Mouse (Mus musculus) limb, embryonic 10.5 days (tissue): Measurements from ENCODE around the gene Lrrfip2. TPM values are rescaled to one million over a fixed set of nuclear protein-coding genes. Genes with fewer than 3 reads are reported as not detected.

Experiments used
- DNase-seq: peaks from one replicate; pipeline ENCODE4 v3.0.0-alpha.2; 2017; ENCODE audit warnings: low spot score
- H3K27ac ChIP-seq: fragments of 300-500 bp; sonication (generic); 2 replicates; pipeline ENCODE4 v1.5.1; 2016; ENCODE audit warnings: mild to moderate bottlenecking
- H3K27me3 ChIP-seq: fragments of 300-500 bp; sonication (generic); 2 replicates; pipeline ENCODE4 v1.6.1; 2016; ENCODE audit warnings: low read depth, mild to moderate bottlenecking; ENCODE audit not compliant: poor library complexity, severe bottlenecking
- H3K36me3 ChIP-seq: fragments of 300-500 bp; sonication (generic); 2 replicates; pipeline ENCODE4 v1.6.1; 2016; ENCODE audit warnings: mild to moderate bottlenecking, moderate library complexity
- H3K4me1 ChIP-seq: fragments of 300-500 bp; sonication (generic); 2 replicates; pipeline ENCODE4 v1.6.1; 2016
- H3K4me3 ChIP-seq: fragments of 300-500 bp; sonication (generic); 2 replicates; pipeline ENCODE4 v1.5.1; 2016; ENCODE audit warnings: mild to moderate bottlenecking, moderate library complexity
- H3K9me3 ChIP-seq: fragments of 300-500 bp; sonication (generic); replicated peaks from 2 replicates; pipeline ENCODE4 v1.6.1; 2016; ENCODE audit warnings: mild to moderate bottlenecking
- WGBS: fragments of 180-500 bp; shearing (Covaris S2); methylation state at CpG from one replicate; pipeline ENCODE4 v1.1.7; 2016; 5-methylcytosine and 5-hydroxymethylcytosine counted together
- polyA plus RNA-seq: library from polyadenylated mRNA; unstranded; fragments of >200 nt; fragmentation: Nextera tagmentation; extraction: Ambion mirVana; gene quantifications from 2 replicates; pipeline ENCODE4 v1.2.1, GENCODE M21; 2016

The Lrrfip2 gene
- polyA plus RNA-seq = 38.2 and 39.7 TPM in 2 replicates

GRCm38 (mm10) chr9:111117126-111117642, at the start of gene Lrrfip2:
Gene Lrrfip2 (plus strand): TSS chr9:111117592.
- no peaks in the 10 kb centered on the region for H3K27me3 ChIP-seq
- H3K4me1 ChIP-seq = peaks cover 17% of the 10 kb centered on the region
- 0 out of 2 replicates have a peak, but pooled peaks cover 10% of the 10 kb centered on the region for H3K36me3 ChIP-seq
- peak within 1 kb of the TSS; percentile 91 for H3K27ac ChIP-seq
- no peak for DNase-seq
- WGBS = 38% methylated on average over 14 of the region's 14 CpGs
- no peaks in the 10 kb centered on the region for H3K9me3 ChIP-seq
- peak within 1 kb of the TSS; percentile 90 for H3K4me3 ChIP-seq

GRCm38 (mm10) chr9:111070546-111070961, 46.8 kb upstream of the Lrrfip2 start:
- peaks cover 33% of the 10 kb centered on the region for H3K4me1 ChIP-seq
- no peaks in the 10 kb centered on the region for H3K36me3 ChIP-seq
- H3K27me3 ChIP-seq = no peaks in the 10 kb centered on the region
- no peak overlapping the region for H3K4me3 ChIP-seq
- 23% methylated on average over 4 of the region's 4 CpGs for WGBS
- DNase-seq = peak; percentile 80
- no peaks in the 10 kb centered on the region; the same call in 1 of the 2 replicates for H3K9me3 ChIP-seq
- no peak overlapping the region for H3K27ac ChIP-seq

- Histone ChIP-seq H3K36me3 (no peaks in the 10 kb centered on the region), H3K4me1 (peaks cover 33% of the 10 kb centered on the region), H3K4me3 (no peak overlapping the region), H3K27ac (no peak overlapping the region), H3K9me3 (no peaks in the 10 kb centered on the region; the same call in 1 of the 2 replicates), H3K27me3 (no peaks in the 10 kb centered on the region)
- 69% methylated on average over 7 of the region's 7 CpGs for WGBS
- DNase-seq = no peak
Observed at GRCm38 (mm10) chr9:111072175-111072574, 45.2 kb upstream of the Lrrfip2 start.

GRCm38 (mm10) chr9:111072971-111073370, 44.4 kb upstream of the Lrrfip2 start:
- WGBS = 84% methylated on average over 4 of the region's 4 CpGs
- no peak for DNase-seq
- H3K4me1 ChIP-seq = peaks cover 33% of the 10 kb centered on the region
- H3K4me3 ChIP-seq = no peak overlapping the region
- H3K9me3 ChIP-seq = no peaks in the 10 kb centered on the region; the same call in 1 of the 2 replicates
- no peak overlapping the region for H3K27ac ChIP-seq
- H3K27me3 ChIP-seq = no peaks in the 10 kb centered on the region
- no peaks in the 10 kb centered on the region for H3K36me3 ChIP-seq

GRCm38 (mm10) chr9:111077745-111078144, 39.6 kb upstream of the Lrrfip2 start:
- H3K4me1 ChIP-seq = no peaks in the 10 kb centered on the region
- H3K9me3 ChIP-seq = no peaks in the 10 kb centered on the region; the same call in 1 of the 2 replicates
- no peak overlapping the region for H3K4me3 ChIP-seq
- no peak overlapping the region for H3K27ac ChIP-seq
- no peak for DNase-seq
- no peaks in the 10 kb centered on the region for H3K36me3 ChIP-seq
- no peaks in the 10 kb centered on the region for H3K27me3 ChIP-seq
- WGBS = 68% methylated on average over 5 of the region's 5 CpGs

GRCm38 (mm10) chr9:111080801-111081200, 36.6 kb upstream of the Lrrfip2 start:
- Histone ChIP-seq H3K27ac (no peak overlapping the region), H3K4me1 (no peaks in the 10 kb centered on the region), H3K4me3 (no peak overlapping the region), H3K9me3 (no peaks in the 10 kb centered on the region), H3K27me3 (no peaks in the 10 kb centered on the region), H3K36me3 (no peaks in the 10 kb centered on the region)
- WGBS = 92% methylated on average over 8 of the region's 8 CpGs
- DNase-seq = no peak

- Histone ChIP-seq H3K4me3 (no peak overlapping the region), H3K36me3 (no peaks in the 10 kb centered on the region), H3K27me3 (no peaks in the 10 kb centered on the region), H3K27ac (no peak overlapping the region), H3K9me3 (no peaks in the 10 kb centered on the region), H3K4me1 (no peaks in the 10 kb centered on the region)
- 84% methylated on average over 5 of the region's 5 CpGs for WGBS
- DNase-seq = no peak
Observed at GRCm38 (mm10) chr9:111081765-111082164, 35.6 kb upstream of the Lrrfip2 start.

- 0 out of 2 replicates have a peak, but pooled peaks cover 9% of the 10 kb centered on the region for H3K27me3 ChIP-seq
- no peak for DNase-seq
- peaks cover 11% of the 10 kb centered on the region for H3K4me1 ChIP-seq
- no peaks in the 10 kb centered on the region for H3K9me3 ChIP-seq
- H3K27ac ChIP-seq = no peak overlapping the region
- no peaks in the 10 kb centered on the region for H3K36me3 ChIP-seq
- WGBS = 56% methylated on average over 4 of the region's 4 CpGs
- H3K4me3 ChIP-seq = no peak overlapping the region
Observed at GRCm38 (mm10) chr9:111085329-111085728, 32.1 kb upstream of the Lrrfip2 start.

- Histone ChIP-seq H3K27ac (no peak overlapping the region), H3K9me3 (no peaks in the 10 kb centered on the region), H3K36me3 (no peaks in the 10 kb centered on the region), H3K4me1 (peaks cover 11% of the 10 kb centered on the region), H3K4me3 (no peak overlapping the region), H3K27me3 (0 out of 2 replicates have a peak, but pooled peaks cover 9% of the 10 kb centered on the region)
- DNase-seq = no peak
- WGBS = 79% methylated on average over 6 of the region's 6 CpGs
Observed at GRCm38 (mm10) chr9:111086137-111086536, 31.3 kb upstream of the Lrrfip2 start.

GRCm38 (mm10) chr9:111086995-111087606, 30.3 kb upstream of the Lrrfip2 start:
- Histone ChIP-seq H3K4me1 (peaks cover 11% of the 10 kb centered on the region), H3K9me3 (no peaks in the 10 kb centered on the region), H3K36me3 (no peaks in the 10 kb centered on the region), H3K27me3 (0 out of 2 replicates have a peak, but pooled peaks cover 9% of the 10 kb centered on the region), H3K27ac (no peak overlapping the region), H3K4me3 (no peak overlapping the region)
- no peak for DNase-seq
- 19% methylated on average over 3 of the region's 3 CpGs for WGBS

GRCm38 (mm10) chr9:111087960-111088359, 29.4 kb upstream of the Lrrfip2 start:
- no peak for DNase-seq
- H3K27me3 ChIP-seq = 0 out of 2 replicates have a peak, but pooled peaks cover 9% of the 10 kb centered on the region
- H3K9me3 ChIP-seq = no peaks in the 10 kb centered on the region
- peaks cover 11% of the 10 kb centered on the region for H3K4me1 ChIP-seq
- H3K36me3 ChIP-seq = no peaks in the 10 kb centered on the region
- WGBS = 15% methylated on average over 5 of the region's 5 CpGs
- H3K27ac ChIP-seq = no peak overlapping the region
- H3K4me3 ChIP-seq = no peak overlapping the region

- Histone ChIP-seq H3K27ac (no peak overlapping the region), H3K9me3 (no peaks in the 10 kb centered on the region), H3K4me1 (peaks cover 11% of the 10 kb centered on the region), H3K27me3 (0 out of 2 replicates have a peak, but pooled peaks cover 9% of the 10 kb centered on the region), H3K36me3 (no peaks in the 10 kb centered on the region), H3K4me3 (no peak overlapping the region)
- WGBS = 41% methylated on average over 7 of the region's 7 CpGs
- no peak for DNase-seq
Observed at GRCm38 (mm10) chr9:111088886-111089285, 28.5 kb upstream of the Lrrfip2 start.

- Histone ChIP-seq H3K4me1 (peaks cover 26% of the 10 kb centered on the region), H3K36me3 (no peaks in the 10 kb centered on the region), H3K4me3 (no peak overlapping the region), H3K27ac (no peak overlapping the region), H3K27me3 (0 out of 2 replicates have a peak, but pooled peaks cover 9% of the 10 kb centered on the region), H3K9me3 (no peaks in the 10 kb centered on the region)
- no peak for DNase-seq
- WGBS = 78% methylated on average over 9 of the region's 9 CpGs
Observed at GRCm38 (mm10) chr9:111092657-111093056, 24.7 kb upstream of the Lrrfip2 start.
